Mouse (Mus musculus) kidney, adult 2 months (tissue): Measurements from ENCODE around the gene Nfasc. TPM values are rescaled to one million over a fixed set of nuclear protein-coding genes. Genes with fewer than 3 reads are reported as not detected.

Experiments used
- DNase-seq: peaks from one replicate; pipeline ENCODE4 v3.0.0; 2021
- H3K27ac ChIP-seq: fragments of 200-500 bp; 2 replicates; pipeline ENCODE4 v1.5.1; 2012; ENCODE audit warnings: low read depth, low read length, control low read depth, inconsistent platforms; ENCODE audit not compliant: insufficient read depth
- H3K27me3 ChIP-seq: fragments of 200-500 bp; replicated peaks from 2 replicates; pipeline ENCODE4 v1.6.1; 2012; ENCODE audit warnings: mild to moderate bottlenecking, moderate library complexity, low read length, inconsistent platforms; ENCODE audit not compliant: control insufficient read depth, insufficient read depth
- H3K36me3 ChIP-seq: fragments of 200-500 bp; 2 replicates; pipeline ENCODE4 v1.6.1; 2012; ENCODE audit warnings: mild to moderate bottlenecking, moderate library complexity, low read length, inconsistent platforms; ENCODE audit not compliant: control insufficient read depth, insufficient read depth
- H3K4me1 ChIP-seq: fragments of 200-500 bp; 2 replicates; pipeline ENCODE4 v1.6.1; 2011; ENCODE audit warnings: low read length; ENCODE audit not compliant: control insufficient read depth, insufficient read depth
- H3K4me3 ChIP-seq: fragments of 200-500 bp; 2 replicates; pipeline ENCODE4 v1.5.1; 2011; ENCODE audit warnings: mild to moderate bottlenecking, low read depth, low read length, control low read depth; ENCODE audit not compliant: insufficient read depth
- CTCF ChIP-seq: fragments of 200-500 bp; conservative IDR thresholded peaks from 2 replicates; pipeline ENCODE4 v1.5.1; 2011; ENCODE audit warnings: low read depth, mild to moderate bottlenecking, control low read depth, low read length, moderate library complexity, mixed read lengths; ENCODE audit not compliant: insufficient read depth, insufficient read length
- POLR2A ChIP-seq: fragments of 200-500 bp; IDR thresholded peaks from one replicate; pipeline ENCODE4 v1.6.1; 2011; ENCODE audit warnings: low read depth, low read length, control low read depth
- WGBS: fragments of 180-500 bp; shearing (Covaris S2); methylation state at CpG from one replicate; pipeline ENCODE4 v1.1.7; 2018; 5-methylcytosine and 5-hydroxymethylcytosine counted together
- polyA plus RNA-seq: library from polyadenylated mRNA; depleted of rRNA; stranded (reverse); fragments of >200 nt; gene quantifications from 2 replicates; pipeline ENCODE4 v1.2.3, GENCODE M21; 2012

Gene Nfasc
- polyA plus RNA-seq, 1 experiment: 0.20 TPM

DNA sequence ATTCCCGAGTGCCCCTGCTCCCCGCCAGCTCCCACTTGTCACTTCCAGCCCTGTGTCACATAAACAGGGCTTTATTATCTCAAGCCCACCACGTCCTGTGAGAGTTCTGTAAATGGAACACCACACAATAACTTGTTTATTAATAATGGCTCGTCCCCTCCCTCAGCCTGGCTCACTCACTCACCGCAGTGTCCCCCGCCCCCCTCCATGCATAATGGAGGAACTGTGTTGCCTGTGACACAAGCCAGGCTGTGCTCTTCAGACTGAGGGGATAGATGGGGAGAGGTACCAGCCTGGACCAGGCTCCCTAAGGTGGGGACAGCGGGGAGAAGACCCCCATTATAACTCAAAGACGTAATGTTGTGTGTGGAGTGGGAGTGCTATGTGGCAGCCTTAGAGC, 34.3 kb downstream of the Nfasc start:
- 58% methylated on average over 8 of the region's 8 CpGs for WGBS
- no peaks in the 10 kb centered on the region for H3K4me1 ChIP-seq
- TF ChIP-seq POLR2A (no peak), CTCF (no peak)
- no peak overlapping the region for H3K27ac ChIP-seq
- DNase-seq: no peak
- H3K36me3 ChIP-seq: no peaks in the 10 kb centered on the region
- H3K4me3 ChIP-seq: no peak overlapping the region
- no peaks in the 10 kb centered on the region for H3K27me3 ChIP-seq

DNA sequence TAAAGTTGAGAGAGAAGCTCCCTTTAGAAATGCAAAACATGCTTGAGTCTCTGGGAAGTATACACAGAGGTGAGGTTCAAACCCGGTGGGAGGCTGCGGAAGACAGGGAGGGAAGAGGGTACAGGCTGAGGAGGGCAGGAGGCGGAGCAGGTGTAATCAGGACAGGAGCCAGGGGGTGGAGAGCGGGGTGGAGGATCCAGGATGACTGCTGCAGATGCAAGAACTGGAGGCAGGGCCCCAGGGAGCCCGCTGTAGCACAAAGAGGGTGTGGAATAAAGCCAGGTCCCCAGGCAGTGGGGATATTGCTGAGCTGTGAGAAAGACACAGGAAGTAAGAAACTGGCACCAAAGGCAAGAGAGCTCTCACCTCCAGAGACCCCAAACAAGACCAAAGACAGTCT, 38.1 kb downstream of the Nfasc start:
- no peaks in the 10 kb centered on the region for H3K4me1 ChIP-seq
- H3K27me3 ChIP-seq: no peaks in the 10 kb centered on the region
- H3K36me3 ChIP-seq: no peaks in the 10 kb centered on the region
- TF ChIP-seq CTCF (no peak), POLR2A (no peak)
- DNase-seq: no peak
- H3K27ac ChIP-seq: no peak overlapping the region
- 31% methylated on average over 5 of the region's 5 CpGs for WGBS
- H3K4me3 ChIP-seq: no peak overlapping the region

DNA sequence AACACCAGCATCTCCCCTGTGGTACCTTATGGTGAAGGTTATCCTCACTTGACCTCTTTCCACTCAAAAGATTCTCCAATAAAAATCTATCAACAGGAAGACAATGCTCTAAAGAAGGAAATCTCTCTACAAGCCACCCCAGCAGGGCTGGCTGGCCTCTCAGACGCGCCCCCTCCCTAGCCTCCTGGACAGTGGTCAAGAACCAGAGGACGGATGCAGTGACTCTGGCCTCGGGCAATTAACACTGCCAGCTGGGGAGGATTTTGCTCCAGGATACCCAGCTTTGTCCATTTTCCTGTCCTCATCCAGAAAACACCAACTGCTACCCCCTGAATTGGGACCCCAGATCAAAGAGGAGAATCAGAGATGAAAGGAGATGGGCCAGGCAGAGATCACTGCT, 44.7 kb downstream of the Nfasc start:
- no peak for TF ChIP-seq CTCF
- no peak for TF ChIP-seq POLR2A
- no peaks in the 10 kb centered on the region for H3K4me1 ChIP-seq
- no peaks in the 10 kb centered on the region for H3K36me3 ChIP-seq
- 58% methylated on average over 4 of the region's 4 CpGs for WGBS
- no peak for DNase-seq
- no peak overlapping the region for H3K27ac ChIP-seq
- H3K4me3 ChIP-seq: no peak overlapping the region
- no peaks in the 10 kb centered on the region for H3K27me3 ChIP-seq

DNA sequence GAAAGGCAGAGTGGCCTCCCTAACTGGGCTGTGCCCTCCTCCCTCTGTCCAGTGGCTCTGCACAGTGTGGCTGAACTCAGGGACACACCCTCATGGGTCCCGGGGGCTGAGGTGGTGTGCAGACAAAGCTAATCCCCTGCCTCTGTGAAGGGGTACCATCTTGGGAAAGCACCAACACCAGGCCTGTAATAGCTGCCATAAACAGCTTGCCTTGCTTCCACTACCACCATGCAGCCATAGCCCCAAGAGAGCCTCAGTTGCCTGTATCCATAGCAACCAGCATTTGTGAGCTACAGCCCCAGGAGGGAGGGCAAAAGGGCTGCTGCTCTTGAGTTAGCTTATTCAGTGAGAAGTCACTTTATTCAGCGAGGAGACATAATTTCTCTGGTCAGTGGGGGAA, 45.4 kb downstream of the Nfasc start:
- H3K4me1 ChIP-seq: no peaks in the 10 kb centered on the region
- H3K27me3 ChIP-seq: no peaks in the 10 kb centered on the region
- H3K36me3 ChIP-seq: no peaks in the 10 kb centered on the region
- TF ChIP-seq CTCF (no peak), POLR2A (no peak)
- no peak overlapping the region for H3K27ac ChIP-seq
- no peak overlapping the region for H3K4me3 ChIP-seq
- no peak for DNase-seq
- 26% methylated on average over 2 of the region's 2 CpGs for WGBS

DNA sequence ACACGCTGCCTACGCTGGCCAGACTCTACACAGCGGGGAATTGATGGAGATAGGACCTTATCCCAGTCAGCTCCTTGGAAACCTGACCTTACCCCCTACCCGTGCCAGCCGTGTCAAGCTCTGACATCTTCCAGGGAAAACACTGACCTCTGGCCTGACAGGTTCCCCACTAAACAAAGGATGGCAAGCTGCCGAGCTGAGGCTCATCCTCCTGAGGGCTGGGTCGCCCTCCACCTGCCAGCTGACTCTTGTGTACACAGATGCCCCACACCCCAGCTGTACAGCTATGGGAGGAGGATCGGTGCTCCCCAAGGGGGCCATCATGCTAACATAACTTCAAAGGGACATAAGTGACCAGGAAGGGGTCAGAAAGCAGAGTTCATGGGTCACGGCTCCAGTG, 47.6 kb downstream of the Nfasc start:
- DNase-seq: no peak

DNA sequence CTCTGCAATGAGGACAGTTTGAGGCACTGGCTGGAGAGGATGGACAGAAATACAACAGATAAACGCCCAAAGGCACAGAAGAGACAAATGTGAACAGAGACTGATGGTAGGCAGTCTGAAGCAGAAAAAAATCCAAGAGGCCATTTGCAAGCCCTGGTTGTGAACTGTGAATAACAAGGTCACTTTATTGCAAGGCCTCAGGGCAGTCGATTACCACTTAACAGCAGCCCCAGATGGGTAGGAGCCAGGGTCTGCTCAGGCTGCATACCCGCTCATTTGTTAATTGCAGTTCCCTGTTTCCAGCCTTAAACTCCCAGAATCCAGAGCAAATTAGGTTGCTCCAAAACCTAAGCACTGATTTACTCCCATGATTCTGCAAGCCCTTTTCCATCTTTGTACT, 52.4 kb downstream of the Nfasc start:
- DNase-seq: no peak
- 48% methylated on average over 3 of the region's 3 CpGs for WGBS
- Histone ChIP-seq H3K27ac (no peak overlapping the region), H3K4me1 (no peaks in the 10 kb centered on the region), H3K27me3 (no peaks in the 10 kb centered on the region), H3K4me3 (no peak overlapping the region), H3K36me3 (no peaks in the 10 kb centered on the region)
- TF ChIP-seq CTCF (no peak), POLR2A (no peak)

More for the DNA sequence above, 47.6 kb downstream of the Nfasc start:
- TF ChIP-seq CTCF (no peak), POLR2A (no peak)
- H3K27me3 ChIP-seq: no peaks in the 10 kb centered on the region
- no peak overlapping the region for H3K27ac ChIP-seq
- no peaks in the 10 kb centered on the region for H3K4me1 ChIP-seq
- H3K4me3 ChIP-seq: no peak overlapping the region
- WGBS: 43% methylated on average over 9 of the region's 9 CpGs
- H3K36me3 ChIP-seq: no peaks in the 10 kb centered on the region

DNA sequence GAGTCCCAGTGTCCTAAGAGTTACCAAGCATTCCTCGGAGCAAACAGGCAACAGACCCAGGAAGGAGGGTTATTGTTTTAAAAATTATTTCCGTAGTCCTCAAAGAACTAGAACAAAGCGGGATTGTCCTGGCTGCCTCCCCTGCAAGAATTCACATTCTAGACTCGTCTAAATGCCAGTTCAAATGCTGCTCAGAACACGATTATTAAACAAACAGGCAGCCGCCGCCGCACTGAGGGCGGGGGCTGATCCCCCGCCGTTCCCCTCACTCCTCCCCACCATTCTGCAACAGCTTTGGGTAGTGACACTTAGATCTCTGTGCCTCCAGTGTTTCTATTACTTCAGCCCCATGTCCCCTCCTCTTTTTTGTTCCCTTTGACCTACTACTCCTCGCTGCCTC, 62.7 kb downstream of the Nfasc start:
- no peak overlapping the region for H3K4me3 ChIP-seq
- no peak overlapping the region for H3K27ac ChIP-seq
- H3K4me1 ChIP-seq: no peaks in the 10 kb centered on the region
- H3K36me3 ChIP-seq: no peaks in the 10 kb centered on the region
- no peak for TF ChIP-seq CTCF
- TF ChIP-seq POLR2A: no peak
- WGBS: 74% methylated on average over 12 of the region's 12 CpGs
- DNase-seq: no peak
- H3K27me3 ChIP-seq: no peaks in the 10 kb centered on the region

DNA sequence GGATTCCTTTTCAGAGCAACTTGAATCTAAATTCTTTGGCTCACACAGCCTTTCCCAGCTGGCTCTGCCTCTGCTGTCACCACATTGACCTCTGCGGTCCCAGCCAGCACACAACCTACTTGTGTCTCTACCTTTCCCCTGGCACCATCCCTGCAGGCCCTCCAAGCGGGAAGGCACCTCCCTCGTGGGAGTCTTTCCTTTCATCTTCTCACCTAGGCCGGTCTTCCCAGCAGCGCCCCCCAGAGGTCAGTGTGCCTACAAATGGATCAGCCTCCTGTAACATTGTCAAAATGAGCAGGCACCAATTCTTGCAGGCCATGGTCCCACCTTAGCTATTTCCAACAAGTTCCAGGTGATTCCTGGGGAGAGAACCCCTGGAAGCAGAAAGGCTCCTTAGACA, 63.5 kb downstream of the Nfasc start:
- Histone ChIP-seq H3K36me3 (no peaks in the 10 kb centered on the region), H3K4me3 (no peak overlapping the region), H3K4me1 (no peaks in the 10 kb centered on the region), H3K27ac (no peak overlapping the region), H3K27me3 (no peaks in the 10 kb centered on the region)
- TF ChIP-seq CTCF (peak; percentile 28; the same call in 1 of the 2 replicates), POLR2A (no peak)
- DNase-seq: no peak
- 42% methylated on average over 5 of the region's 5 CpGs for WGBS
